Mouse (Mus musculus) embryo, embryonic 10 days (tissue): ENCODE measurements around the gene Ces2c.
"Not testable (repeated sequence)": the region's sequence is repeated elsewhere in the genome, so short reads cannot be mapped to it uniquely, and the experiment has no call there.

Source experiments
- DNase-seq: peaks from one replicate; pipeline ENCODE4 v3.0.0-alpha.2; 2015; ENCODE audit warnings: low spot score

Ces2c gene

DNA sequence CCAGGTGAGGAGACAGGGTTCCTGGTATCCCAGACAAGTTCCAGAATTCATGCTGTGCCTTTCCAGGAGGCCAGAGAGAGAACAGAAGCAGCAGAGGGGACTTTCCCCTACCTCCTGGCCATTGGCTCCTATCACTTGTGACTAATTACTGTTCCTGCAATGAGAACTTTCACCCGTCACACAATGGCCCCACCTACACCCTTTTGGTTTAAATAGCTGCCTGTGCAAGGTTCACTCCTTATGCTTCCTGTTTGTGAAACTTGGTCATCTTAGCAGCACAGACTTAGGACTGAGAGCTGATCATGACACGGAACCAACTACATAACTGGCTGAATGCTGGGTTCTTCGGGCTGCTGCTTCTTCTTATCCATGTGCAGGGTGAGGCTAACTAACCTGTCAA lies at the start of gene Ces2c:
Gene Ces2c, plus strand, starts transcription at position 238 of the 400 bp plus-strand sequence.
- no peak for DNase-seq

DNA sequence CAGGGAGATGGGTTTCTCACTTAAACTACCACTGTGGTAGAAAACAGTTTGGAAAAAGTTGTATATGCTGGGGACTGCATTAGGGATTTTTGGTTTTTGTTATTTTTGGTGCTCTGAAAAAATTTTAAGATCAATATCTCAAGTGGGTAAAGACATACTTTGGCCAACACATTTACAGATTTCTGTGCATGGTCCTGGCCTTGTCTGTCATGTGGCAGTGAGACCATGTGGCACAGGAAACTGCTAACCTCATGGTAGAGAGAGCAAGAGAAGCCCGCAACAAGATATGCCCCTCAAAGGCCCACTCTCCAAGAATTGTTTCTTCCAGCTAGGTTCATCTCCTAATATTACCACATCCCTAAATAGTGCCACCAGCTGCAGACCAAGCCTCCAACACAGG lies 47.5 kb upstream of the Ces2c start:
- DNase-seq, result no peak

DNA sequence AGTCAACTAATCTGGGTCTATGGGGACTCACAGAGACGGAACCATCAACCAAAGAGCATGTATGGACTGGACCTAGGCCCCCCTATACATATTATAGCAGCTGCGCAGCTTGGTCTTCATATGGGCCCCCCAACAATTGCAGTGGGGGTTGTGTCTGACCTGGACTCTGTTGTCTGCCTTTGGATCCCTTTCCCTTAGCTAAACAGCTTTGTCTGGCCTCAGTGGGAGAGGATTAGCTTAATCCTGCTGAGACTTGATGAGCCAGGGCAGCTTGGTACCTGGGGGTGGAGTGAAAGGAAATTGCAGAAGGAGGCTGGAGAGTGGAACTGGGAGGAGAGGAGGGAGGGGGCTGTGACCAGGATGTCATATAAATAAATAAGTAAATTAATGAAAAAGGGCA lies 40.7 kb upstream of the Ces2c start:
- DNase-seq, result peak; percentile 8

DNA sequence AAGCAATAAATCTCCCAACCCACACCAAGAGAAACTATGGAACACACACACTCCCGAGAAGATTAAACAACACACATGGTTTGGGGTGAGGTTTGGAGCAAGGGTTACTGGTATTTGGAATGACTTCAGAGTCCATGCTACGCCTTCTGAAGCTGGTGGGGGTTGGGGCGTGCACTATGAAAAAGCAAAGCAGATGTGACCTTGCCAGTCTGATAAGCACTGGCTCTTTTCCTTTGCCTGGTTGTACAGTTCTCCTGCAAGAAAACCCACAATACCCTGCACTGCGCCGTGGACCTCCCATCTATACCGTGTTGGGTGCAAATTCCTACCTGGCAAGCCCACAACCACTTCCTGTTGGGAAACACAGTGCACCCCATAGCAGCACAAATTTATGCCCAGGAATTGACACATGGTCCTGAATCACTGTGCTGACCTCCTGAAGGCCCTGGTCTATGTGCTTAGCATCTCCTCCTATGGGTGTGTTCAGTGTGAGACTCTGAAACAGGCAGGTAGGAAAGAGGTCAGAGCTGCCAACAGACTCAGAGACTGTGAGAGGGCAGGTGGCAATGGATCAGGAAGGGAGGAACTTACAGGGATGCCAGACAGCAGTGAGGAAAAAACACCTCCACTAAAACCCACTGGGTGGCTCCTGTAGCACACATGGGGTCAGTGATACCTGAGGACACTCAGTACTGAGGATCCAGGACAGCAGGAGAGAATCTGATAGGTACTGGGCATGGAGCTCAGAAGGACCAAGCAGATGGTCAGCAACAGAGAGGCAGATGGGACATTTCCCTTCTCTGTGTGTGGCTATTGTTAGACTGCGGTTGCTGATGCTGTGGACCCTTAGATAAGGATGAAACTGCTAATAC lies 38.1 kb upstream of the Ces2c start:
- no peak for DNase-seq

DNA sequence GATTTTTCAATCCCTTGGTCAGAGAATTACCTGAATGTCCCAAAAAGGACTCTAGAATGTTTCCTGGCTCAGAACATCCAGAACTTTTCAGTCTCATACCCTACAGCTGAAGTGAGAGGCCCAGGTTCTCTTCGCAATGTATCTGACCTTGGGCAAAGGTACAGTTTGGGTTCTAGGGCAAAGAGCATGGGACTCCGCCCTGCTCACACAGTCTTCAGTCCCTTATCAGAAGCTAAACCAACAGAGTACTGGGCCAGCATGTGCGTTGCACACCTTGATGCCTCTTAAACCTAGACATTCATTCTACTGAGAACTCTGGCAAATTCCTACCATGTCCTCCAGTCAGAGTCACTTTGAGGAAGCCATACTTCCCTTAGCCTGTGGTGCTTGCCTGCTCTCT lies 37.4 kb upstream of the Ces2c start:
- no peak for DNase-seq

DNA sequence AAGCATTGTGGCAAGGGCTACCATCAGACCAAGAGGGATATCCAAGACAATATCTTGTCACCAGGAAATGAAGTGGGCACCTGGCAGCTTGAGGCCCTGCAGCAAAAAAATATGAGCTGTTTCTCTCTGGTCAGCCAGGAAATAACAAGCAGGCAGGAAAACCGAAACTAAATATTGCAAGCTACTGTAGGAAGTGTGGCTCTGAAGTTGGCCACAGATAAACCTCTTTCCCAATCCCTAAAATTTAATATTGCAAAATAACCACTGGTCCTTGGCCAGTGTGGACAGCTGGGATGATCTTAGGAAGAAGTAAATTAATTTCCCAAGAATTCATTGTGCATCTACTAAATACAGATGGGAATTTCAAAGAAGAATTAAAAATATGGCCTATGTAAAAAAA lies 20.0 kb upstream of the Ces2c start:
- DNase-seq, result no peak

DNA sequence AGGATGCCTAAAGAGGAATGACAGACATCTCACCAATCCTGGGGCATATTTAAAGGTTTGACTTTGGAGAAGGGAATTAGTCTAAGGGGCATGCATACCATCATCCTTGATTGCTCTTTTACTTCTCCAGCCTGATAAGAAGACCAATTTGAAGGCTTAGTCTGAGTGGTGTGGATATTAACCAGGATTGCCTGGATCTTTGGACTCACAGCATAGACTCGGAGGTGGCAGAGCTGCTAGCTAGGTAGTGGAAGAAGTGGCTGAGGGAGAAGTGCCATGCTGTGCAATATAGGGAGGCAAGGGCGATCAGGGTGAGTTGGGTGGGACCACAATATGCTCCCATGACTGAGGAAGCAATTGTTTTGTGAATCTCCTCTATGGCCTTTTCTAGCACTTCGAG lies 18.6 kb upstream of the Ces2c start:
- no peak for DNase-seq

DNA sequence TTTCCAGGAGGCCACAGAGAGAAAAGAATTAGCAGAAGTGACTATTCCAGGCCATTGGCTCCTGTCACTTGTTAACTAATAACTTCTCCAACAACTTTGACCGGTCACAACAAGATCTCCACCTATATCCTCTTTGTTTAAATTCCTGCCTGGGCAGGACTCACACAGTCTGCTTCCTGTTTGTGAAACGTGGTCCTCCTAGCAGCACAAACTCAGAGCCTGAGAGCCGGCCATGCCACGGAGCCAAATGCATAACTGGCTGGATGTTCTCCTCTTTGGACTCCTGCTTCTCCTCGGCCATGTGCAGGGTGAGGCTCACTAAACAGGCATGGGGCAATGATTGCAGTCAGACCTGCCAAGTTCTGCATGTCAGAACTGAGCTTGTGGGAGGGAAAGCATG lies 15.4 kb upstream of the Ces2c start, which contains the start of gene Ces2b:
Gene Ces2b, plus strand, starts transcription at position 133 of the 400 bp plus-strand sequence.
- DNase-seq, result no peak

DNA sequence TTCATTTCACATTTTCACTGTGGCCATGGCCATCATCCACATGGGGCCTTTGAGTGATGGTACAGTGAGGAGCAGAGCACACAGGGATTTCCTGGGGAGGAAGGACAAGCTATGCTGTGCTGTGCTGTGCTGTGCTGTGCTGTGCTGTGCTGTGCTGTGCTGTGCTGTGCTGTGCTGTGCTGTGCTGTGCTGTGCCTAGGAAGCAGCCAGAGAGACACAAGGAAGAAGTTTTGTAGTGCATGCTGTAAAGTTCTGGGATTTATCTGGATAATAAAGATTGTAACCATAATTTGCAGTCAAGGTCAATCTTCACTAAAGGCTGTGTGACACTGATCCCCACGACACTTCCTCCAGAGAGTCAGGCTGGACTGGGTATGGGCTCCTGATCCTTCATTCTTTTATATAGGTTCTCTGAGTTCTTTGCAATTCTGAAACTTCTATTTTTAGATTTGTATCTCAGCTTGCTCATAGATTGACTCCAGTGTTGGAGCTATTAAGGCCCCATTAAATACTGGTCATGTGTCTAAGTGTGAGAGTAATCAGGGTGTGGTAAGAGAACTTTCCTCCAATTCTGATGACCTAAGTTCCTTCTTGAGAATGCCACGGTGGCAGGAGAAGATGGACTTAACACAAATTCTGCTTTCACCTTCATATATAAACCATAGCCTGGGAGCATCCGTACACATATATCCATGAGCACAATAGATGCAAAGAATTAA lies 5.3 kb upstream of the Ces2c start:
- DNase-seq, result no peak

DNA sequence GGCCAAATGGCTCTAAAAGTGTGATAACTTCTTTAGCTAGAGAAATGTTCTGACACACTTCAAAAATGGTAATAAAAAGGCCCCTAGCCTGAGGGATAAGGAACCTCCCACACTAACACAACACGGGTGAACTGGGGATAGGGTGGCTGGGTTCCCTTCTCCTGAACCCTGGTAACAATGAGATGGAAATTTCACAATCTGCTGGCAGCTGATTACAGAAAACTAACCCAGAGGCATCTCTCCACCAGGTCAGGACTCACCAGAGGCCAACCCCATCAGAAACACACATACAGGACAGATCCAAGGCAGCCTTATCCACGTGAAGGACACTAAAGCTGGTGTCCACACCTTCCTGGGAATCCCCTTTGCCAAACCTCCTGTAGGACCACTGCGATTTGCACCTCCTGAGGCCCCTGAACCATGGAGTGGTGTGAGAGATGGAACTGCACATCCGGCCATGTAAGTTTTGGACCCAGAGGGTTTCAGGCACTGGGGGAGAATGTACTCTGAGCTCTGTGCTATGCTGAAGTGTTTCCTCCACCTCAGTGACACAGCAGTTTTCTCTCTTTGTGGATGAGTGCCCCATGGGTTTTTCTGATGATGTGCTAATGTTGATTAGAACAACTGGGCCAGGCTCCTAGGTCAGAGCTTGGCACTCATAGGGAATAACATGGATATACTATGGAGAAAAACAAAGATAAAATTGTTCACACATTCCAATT lies 1.0 kb downstream of the Ces2c start:
- DNase-seq, result no peak

DNA sequence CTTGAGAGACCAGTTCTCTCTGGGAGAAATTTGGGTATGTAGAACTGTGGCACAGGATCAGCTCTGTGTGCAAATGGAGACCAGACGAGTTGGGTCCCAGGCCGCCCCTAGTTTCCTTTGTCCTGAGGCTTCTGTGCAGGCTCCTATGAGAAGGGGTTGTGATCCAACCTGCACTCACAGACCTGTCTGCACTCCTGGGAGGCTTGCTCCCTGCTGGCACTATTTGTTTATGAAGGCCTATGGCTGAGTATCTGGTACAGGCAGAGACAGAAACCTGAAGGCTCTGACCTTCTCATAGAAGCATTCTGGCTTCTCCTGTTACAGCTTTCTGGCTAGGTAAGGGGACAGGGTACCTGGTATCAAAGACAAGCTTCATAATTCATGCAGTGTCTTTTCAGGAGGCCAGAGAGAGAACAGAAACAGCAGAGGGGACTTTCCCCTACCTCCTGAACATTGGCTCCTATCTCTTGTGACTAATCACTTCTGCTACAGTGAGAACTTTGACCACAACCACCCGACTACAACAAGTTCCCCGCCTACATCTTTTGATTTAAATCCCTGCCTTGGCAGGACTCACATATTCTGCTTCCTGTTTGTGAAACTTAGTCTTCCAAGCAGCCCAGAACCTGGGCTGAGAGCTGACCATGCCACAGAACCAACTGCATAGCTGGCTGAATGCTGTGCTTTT lies 20.1 kb downstream of the Ces2c start:
- not testable (repeated sequence) for DNase-seq

DNA sequence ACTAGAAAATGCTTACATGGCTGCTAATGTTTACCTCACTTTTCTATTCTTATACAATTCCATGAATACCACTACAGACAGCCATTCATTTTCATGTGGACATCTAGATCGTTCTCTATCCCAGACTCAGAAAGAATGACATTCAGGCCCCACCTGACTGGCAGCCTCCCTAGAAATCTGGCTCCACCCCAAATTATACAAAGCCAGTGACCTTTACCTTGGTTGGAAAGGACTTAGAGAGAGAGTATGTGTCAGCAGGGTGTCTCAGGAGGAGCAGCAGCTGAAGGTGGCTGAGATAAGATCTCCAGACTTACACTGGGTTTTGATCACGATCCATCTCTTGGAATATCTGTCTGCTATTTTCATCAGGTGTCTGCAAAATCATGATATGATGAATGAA lies 22.0 kb downstream of the Ces2c start:
- not testable (repeated sequence) for DNase-seq

DNA sequence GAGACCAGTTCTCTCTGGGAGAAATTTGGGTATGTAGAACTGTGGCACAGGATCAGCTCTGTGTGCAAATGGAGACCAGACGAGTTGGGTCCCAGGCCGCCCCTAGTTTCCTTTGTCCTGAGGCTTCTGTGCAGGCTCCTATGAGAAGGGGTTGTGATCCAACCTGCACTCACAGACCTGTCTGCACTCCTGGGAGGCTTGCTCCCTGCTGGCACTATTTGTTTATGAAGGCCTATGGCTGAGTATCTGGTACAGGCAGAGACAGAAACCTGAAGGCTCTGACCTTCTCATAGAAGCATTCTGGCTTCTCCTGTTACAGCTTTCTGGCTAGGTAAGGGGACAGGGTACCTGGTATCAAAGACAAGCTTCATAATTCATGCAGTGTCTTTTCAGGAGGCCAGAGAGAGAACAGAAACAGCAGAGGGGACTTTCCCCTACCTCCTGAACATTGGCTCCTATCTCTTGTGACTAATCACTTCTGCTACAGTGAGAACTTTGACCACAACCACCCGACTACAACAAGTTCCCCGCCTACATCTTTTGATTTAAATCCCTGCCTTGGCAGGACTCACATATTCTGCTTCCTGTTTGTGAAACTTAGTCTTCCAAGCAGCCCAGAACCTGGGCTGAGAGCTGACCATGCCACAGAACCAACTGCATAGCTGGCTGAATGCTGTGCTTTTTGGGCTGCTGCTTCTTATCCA lies 39.5 kb downstream of the Ces2c start:
- DNase-seq, result not testable (repeated sequence)

DNA sequence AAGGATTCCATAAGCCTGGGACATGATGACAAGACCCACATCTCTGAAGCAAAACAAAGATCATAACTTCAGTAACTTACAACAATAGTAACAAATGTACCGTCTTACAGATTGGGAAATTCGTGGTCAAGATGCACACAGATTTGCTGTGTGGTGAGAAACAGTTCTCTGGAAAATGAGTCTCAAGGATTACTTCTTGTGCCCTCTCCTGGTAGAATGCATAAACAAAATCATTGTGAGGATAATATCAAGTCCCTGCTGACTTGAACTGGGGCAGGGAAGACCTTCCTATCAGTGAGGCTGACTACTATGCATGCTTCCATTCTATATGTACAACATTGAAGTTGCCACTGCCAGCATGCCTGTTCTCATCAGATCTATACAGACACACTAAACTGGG lies 54.9 kb downstream of the Ces2c start:
- DNase-seq, result no peak
